Mouse (Mus musculus): ENCODE results near the gene Acss2. TPM values are rescaled to one million over a fixed set of nuclear protein-coding genes. Genes with fewer than 3 reads are reported as not detected.
A peak's percentile ranks its signal among the peaks of the same experiment; 100 is the strongest.

The Acss2 gene
- polyA plus RNA-seq, 1 experiment from 2014 or later, result 25.1 TPM

- H3K9me3 ChIP-seq (replicated peaks), result no peaks in the 10 kb centered on the region
- no peaks in the 10 kb centered on the region for H3K27me3 ChIP-seq (replicated peaks)
- no peak overlapping the region for H3K9ac ChIP-seq
- no peaks in the 10 kb centered on the region; the same call in 1 of the 2 replicates for H3K4me1 ChIP-seq
- ATAC-seq, result no peak
- no peak overlapping the region for H3K4me3 ChIP-seq
- H3K36me3 ChIP-seq, result peaks cover 88% of the 10 kb centered on the region
- 91% methylated on average over 9 of the region's 9 CpGs for WGBS (ENCODE audit: insufficient replicate concordance)
- no peak overlapping the region for H3K27ac ChIP-seq
- no peak overlapping the region for H3K4me2 ChIP-seq
Observed at GRCm38 (mm10) chr2:155576656-155577055, 58.9 kb downstream of the Acss2 start.

DNA sequence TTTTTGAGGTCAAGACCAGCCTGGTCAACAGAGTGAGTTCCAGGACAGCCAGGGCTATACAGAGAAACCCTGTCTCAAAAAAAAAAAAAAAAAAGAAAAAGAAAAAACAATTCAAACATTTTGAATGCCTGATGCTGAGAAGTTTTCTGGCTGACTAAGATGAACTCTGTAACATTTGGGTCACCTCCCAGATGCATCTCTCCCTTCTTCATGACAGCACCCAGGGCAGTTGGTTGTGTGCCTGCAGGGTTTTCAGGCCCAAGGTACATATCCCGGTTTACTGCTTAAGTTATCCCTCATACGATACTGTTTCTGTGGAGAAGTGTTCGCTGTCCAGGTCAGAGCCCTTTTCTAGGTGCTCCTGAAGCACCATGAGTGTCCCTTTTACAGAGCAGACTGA, 62.6 kb downstream of the Acss2 start:
- no peak for ATAC-seq
- H3K4me1 ChIP-seq, result no peaks in the 10 kb centered on the region
- H3K9me3 ChIP-seq (replicated peaks), result no peaks in the 10 kb centered on the region
- H3K27me3 ChIP-seq (replicated peaks), result no peaks in the 10 kb centered on the region
- no peak overlapping the region for H3K9ac ChIP-seq
- peaks cover 69% of the 10 kb centered on the region for H3K36me3 ChIP-seq
- no peak overlapping the region for H3K4me2 ChIP-seq
- WGBS (ENCODE audit: insufficient replicate concordance), result 80% methylated on average over 3 of the region's 3 CpGs
- H3K4me3 ChIP-seq, result no peak overlapping the region
- no peak overlapping the region for H3K27ac ChIP-seq

- no peak overlapping the region for H3K4me2 ChIP-seq
- WGBS (ENCODE audit: insufficient replicate concordance), result 64% methylated on average over 4 of the region's 4 CpGs
- no peak overlapping the region for H3K9ac ChIP-seq
- H3K27ac ChIP-seq, result no peak overlapping the region
- H3K36me3 ChIP-seq, result peaks cover 68% of the 10 kb centered on the region
- ATAC-seq, result no peak
- H3K4me1 ChIP-seq, result 0 out of 2 replicates have a peak, but pooled peaks cover 6% of the 10 kb centered on the region
- H3K4me3 ChIP-seq, result no peak overlapping the region
- no peaks in the 10 kb centered on the region for H3K9me3 ChIP-seq (replicated peaks)
- no peaks in the 10 kb centered on the region for H3K27me3 ChIP-seq (replicated peaks)
Observed at GRCm38 (mm10) chr2:155582384-155582995, 64.7 kb downstream of the Acss2 start.

DNA sequence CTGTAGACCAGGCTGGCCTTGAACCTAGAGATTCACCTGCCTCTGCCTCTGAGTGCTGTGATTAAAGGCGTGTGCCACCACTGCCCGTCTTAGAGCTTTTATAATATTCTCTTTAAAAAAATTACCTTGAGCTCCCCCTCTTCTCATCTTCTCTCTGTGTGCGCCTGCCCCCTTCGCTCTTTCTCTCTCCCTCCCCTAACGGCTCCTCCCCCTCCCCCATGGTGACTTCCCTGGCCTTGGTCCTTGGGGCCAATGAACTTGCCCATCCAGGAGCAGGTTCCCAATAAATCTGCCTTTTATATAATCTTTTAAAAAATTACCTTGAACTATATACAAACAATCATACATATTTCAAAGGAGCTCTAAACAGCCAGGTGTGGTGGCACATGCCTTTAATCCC, 65.2 kb downstream of the Acss2 start:
- 0 out of 2 replicates have a peak, but pooled peaks cover 6% of the 10 kb centered on the region for H3K4me1 ChIP-seq
- no peaks in the 10 kb centered on the region for H3K27me3 ChIP-seq (replicated peaks)
- no peak overlapping the region for H3K4me3 ChIP-seq
- H3K9me3 ChIP-seq (replicated peaks), result no peaks in the 10 kb centered on the region
- WGBS (ENCODE audit: insufficient replicate concordance), result 85% methylated on average over 5 of the region's 5 CpGs
- no peak overlapping the region for H3K27ac ChIP-seq
- ATAC-seq, result no peak
- H3K9ac ChIP-seq, result no peak overlapping the region
- peaks cover 63% of the 10 kb centered on the region for H3K36me3 ChIP-seq
- no peak overlapping the region for H3K4me2 ChIP-seq

GRCm38 (mm10) chr2:155583927-155584530, 66.3 kb downstream of the Acss2 start:
- peak; percentile 33; the same call in 1 of the 2 replicates for ATAC-seq
- no peaks in the 10 kb centered on the region for H3K9me3 ChIP-seq (replicated peaks)
- H3K36me3 ChIP-seq, result peaks cover 55% of the 10 kb centered on the region
- H3K4me2 ChIP-seq, result no peak overlapping the region
- H3K4me1 ChIP-seq, result peaks cover 12% of the 10 kb centered on the region
- no peak overlapping the region for H3K4me3 ChIP-seq
- no peaks in the 10 kb centered on the region for H3K27me3 ChIP-seq (replicated peaks)
- no peak overlapping the region for H3K9ac ChIP-seq
- no peak overlapping the region for H3K27ac ChIP-seq
- 51% methylated on average over 5 of the region's 5 CpGs for WGBS (ENCODE audit: insufficient replicate concordance)

DNA sequence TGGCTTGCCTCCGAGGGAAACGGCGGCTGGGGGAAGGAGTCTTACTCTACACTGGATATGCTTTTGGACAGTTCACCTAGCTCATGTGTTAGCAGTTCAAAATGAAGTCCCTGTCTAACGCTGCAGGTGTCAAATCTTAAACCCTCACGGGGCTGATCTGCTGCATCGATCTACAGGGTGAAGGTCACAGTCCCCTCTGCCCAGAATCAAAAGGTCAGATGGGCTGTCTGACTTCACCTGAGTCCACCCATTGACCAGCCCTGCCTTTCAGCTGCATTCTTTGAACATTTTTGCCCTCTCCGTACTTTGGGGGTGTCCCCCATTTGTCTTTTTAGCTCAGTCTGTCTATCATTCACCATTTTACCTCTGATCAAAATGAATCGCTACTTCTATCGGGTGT, 67.3 kb downstream of the Acss2 start:
- Histone ChIP-seq H3K4me3 (no peak overlapping the region), H3K9ac (no peak overlapping the region), H3K9me3 (replicated peaks) (no peaks in the 10 kb centered on the region), H3K36me3 (peaks cover 45% of the 10 kb centered on the region), H3K27me3 (replicated peaks) (no peaks in the 10 kb centered on the region), H3K27ac (no peak overlapping the region), H3K4me2 (no peak overlapping the region), H3K4me1 (peaks cover 23% of the 10 kb centered on the region)
- WGBS (ENCODE audit: insufficient replicate concordance), result 75% methylated on average over 9 of the region's 9 CpGs
- no peak for ATAC-seq

- H3K27ac ChIP-seq, result no peak overlapping the region
- ATAC-seq, result no peak
- H3K27me3 ChIP-seq (replicated peaks), result no peaks in the 10 kb centered on the region
- H3K9me3 ChIP-seq (replicated peaks), result no peaks in the 10 kb centered on the region
- WGBS (ENCODE audit: insufficient replicate concordance), result 62% methylated on average over 10 of the region's 10 CpGs
- H3K4me2 ChIP-seq, result no peak overlapping the region
- no peak overlapping the region for H3K4me3 ChIP-seq
- H3K36me3 ChIP-seq, result peaks cover 45% of the 10 kb centered on the region
- no peak overlapping the region for H3K9ac ChIP-seq
- peaks cover 27% of the 10 kb centered on the region for H3K4me1 ChIP-seq
Observed at GRCm38 (mm10) chr2:155585486-155585885, 67.7 kb downstream of the Acss2 start.

DNA sequence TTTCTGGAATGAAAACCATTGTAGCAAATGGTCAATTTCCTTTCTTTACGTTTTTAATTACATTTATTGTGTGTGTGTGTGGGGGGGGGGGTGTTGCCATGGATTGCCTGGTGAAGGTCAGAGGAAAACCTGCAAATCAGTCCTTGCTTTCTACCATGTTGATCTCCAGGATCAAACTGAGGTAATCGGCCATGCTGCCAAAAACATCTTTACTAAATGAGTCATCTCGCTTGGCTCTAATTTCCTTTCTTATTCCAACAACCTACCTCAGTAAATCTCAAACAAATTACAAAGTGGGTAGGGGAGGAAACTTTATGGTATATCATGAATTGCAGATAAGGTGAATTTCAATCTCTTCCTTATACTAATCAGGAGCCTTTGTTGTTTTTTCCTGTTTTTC, 70.4 kb downstream of the Acss2 start:
- ATAC-seq, result no peak
- no peak overlapping the region for H3K4me3 ChIP-seq
- no peak overlapping the region for H3K4me2 ChIP-seq
- no peaks in the 10 kb centered on the region for H3K27me3 ChIP-seq (replicated peaks)
- WGBS (ENCODE audit: insufficient replicate concordance), result 77% methylated on average over 3 of the region's 3 CpGs
- no peak overlapping the region for H3K27ac ChIP-seq
- no peaks in the 10 kb centered on the region for H3K9me3 ChIP-seq (replicated peaks)
- no peak overlapping the region for H3K9ac ChIP-seq
- H3K36me3 ChIP-seq, result peaks cover 28% of the 10 kb centered on the region
- peaks cover 46% of the 10 kb centered on the region for H3K4me1 ChIP-seq

DNA sequence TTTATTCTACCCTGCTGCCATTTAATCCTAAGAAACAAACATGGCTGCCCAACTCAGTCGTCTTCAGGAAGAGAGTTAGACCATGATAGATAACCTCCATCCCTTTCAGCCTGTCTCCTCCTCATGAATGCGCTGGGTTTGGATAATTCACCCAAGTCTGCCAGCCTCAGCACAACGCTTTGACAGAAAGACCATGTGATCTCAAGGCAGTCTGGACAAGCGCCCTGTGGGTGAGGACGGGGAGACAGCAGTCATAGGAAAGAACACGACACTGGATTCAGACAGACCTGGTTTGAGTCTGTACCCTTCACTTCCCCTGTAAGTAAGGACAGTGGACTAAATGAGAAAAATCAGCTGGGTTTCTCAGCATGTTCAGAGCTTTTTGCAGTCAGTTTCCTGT, 71.8 kb downstream of the Acss2 start:
- peaks cover 28% of the 10 kb centered on the region for H3K36me3 ChIP-seq
- WGBS (ENCODE audit: insufficient replicate concordance), result 73% methylated on average over 6 of the region's 6 CpGs
- no peak for ATAC-seq
- H3K9me3 ChIP-seq (replicated peaks), result no peaks in the 10 kb centered on the region
- H3K27me3 ChIP-seq (replicated peaks), result no peaks in the 10 kb centered on the region
- H3K4me3 ChIP-seq, result no peak overlapping the region
- no peak overlapping the region for H3K9ac ChIP-seq
- peak overlapping the region; percentile 86 for H3K27ac ChIP-seq
- H3K4me1 ChIP-seq, result peaks cover 60% of the 10 kb centered on the region
- H3K4me2 ChIP-seq, result peak overlapping the region; percentile 90

GRCm38 (mm10) chr2:155590876-155591275, 73.1 kb downstream of the Acss2 start:
- H3K4me1 ChIP-seq, result peaks cover 70% of the 10 kb centered on the region
- 88% methylated on average over 2 of the region's 2 CpGs for WGBS (ENCODE audit: insufficient replicate concordance)
- H3K4me2 ChIP-seq, result peak overlapping the region; percentile 90
- H3K27me3 ChIP-seq (replicated peaks), result no peaks in the 10 kb centered on the region
- peak overlapping the region; percentile 76 for H3K4me3 ChIP-seq
- H3K9me3 ChIP-seq (replicated peaks), result no peaks in the 10 kb centered on the region
- ATAC-seq, result peak; percentile 24; the same call in 1 of the 2 replicates
- peak overlapping the region; percentile 86 for H3K27ac ChIP-seq
- H3K36me3 ChIP-seq, result peaks cover 18% of the 10 kb centered on the region
- H3K9ac ChIP-seq, result peak overlapping the region; percentile 83

DNA sequence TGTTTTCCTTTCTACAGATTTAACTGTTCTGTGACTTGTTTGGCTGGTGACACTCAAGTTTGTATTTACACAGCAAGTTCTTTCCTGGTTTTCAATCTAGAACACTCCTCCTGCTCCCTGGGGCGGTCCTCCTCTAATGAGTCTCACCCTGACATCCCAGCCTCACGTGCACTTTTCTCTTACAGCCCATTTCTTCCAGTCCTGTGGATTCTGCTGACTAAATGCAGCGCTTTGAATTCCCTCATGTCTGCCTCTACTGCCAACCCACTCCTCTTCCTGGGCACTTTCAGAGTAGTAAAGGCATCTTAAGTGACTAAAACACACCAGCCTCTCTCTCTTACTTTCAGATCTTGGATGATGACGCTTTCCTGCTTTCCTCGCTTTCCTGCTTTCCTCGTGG, 73.9 kb downstream of the Acss2 start:
- no peaks in the 10 kb centered on the region for H3K27me3 ChIP-seq (replicated peaks)
- no peaks in the 10 kb centered on the region for H3K9me3 ChIP-seq (replicated peaks)
- no peak for ATAC-seq
- H3K27ac ChIP-seq, result peak overlapping the region; percentile 86
- H3K4me1 ChIP-seq, result peaks cover 76% of the 10 kb centered on the region
- peak overlapping the region; percentile 83 for H3K9ac ChIP-seq
- peak overlapping the region; percentile 76 for H3K4me3 ChIP-seq
- peaks cover 10% of the 10 kb centered on the region for H3K36me3 ChIP-seq
- H3K4me2 ChIP-seq, result peak overlapping the region; percentile 90
- WGBS (ENCODE audit: insufficient replicate concordance), result 12% methylated on average over 6 of the region's 6 CpGs

GRCm38 (mm10) chr2:155592137-155592853, 74.5 kb downstream of the Acss2 start, which contains the start of gene Gss:
Gene Gss, minus strand, starts transcription at chr2:155592810.
- under 1% methylated on average over 53 of the region's 53 CpGs for WGBS (ENCODE audit: insufficient replicate concordance)
- peak within 1 kb of the TSS; percentile 90 for H3K4me2 ChIP-seq
- H3K27me3 ChIP-seq (replicated peaks), result no peaks in the 10 kb centered on the region
- H3K9me3 ChIP-seq (replicated peaks), result no peaks in the 10 kb centered on the region
- H3K4me3 ChIP-seq, result peak within 1 kb of the TSS; percentile 76
- peaks cover 4% of the 10 kb centered on the region for H3K36me3 ChIP-seq
- H3K4me1 ChIP-seq, result peaks cover 80% of the 10 kb centered on the region
- H3K27ac ChIP-seq, result peak within 1 kb of the TSS; percentile 86
- peak within 1 kb of the TSS; percentile 83 for H3K9ac ChIP-seq
- peak; percentile 85 for ATAC-seq

All from liver, embryonic 12.5 days (tissue).